Mouse (Mus musculus) left cerebral cortex, adult 2 months (tissue): ENCODE data around the gene Arhgef15. TPM values are rescaled to one million over a fixed set of nuclear protein-coding genes. Genes with fewer than 3 reads are reported as not detected.
A peak's percentile ranks its signal among the peaks of the same experiment; 100 is the strongest.
"Not testable (repeated sequence)": the region's sequence is repeated elsewhere in the genome, so short reads cannot be mapped to it uniquely, and the experiment has no call there.

Source experiments
- DNase-seq, 2 experiments: peaks; one replicate each; pipeline ENCODE4 v3.0.0; 2021 to 2022; ENCODE audit warnings: low spot score in 2 of 2, mixed read lengths in 1 of 2; ENCODE audit errors: extremely low spot score in 1 of 2
- H3K27ac ChIP-seq: fragments of 200-600 bp; 2 replicates; pipeline ENCODE4 v1.8.1; 2022
- H3K4me3 ChIP-seq: fragments of 200-600 bp; 2 replicates; pipeline ENCODE4 v1.8.1; 2022
- CTCF ChIP-seq: fragments of 200-600 bp; IDR thresholded peaks from 2 replicates; pipeline ENCODE4 v1.8.1; 2022; ENCODE audit warnings: antibody characterized with exemption, mild to moderate bottlenecking, moderate library complexity
- intact Hi-C: fragments of 180-260 bp; cut with DNase I; formaldehyde crosslinking; loops from one replicate; pipeline ENCODE4 v1.15.1; 2025
- total RNA-seq, 2 experiments: library from RNA; stranded (reverse); gene quantifications; 2 replicates each; pipeline ENCODE4 v1.2.3; 2021

Gene Arhgef15
- total RNA-seq, 2 experiments from 2014 or later = 22.4 to 22.6 TPM

GRCm38 (mm10) chr11:68975601-68976000, 18.3 kb upstream of the Arhgef15 start:
- Histone ChIP-seq H3K4me3 (no peak overlapping the region), H3K27ac (no peak overlapping the region)
- DNase-seq = no peak
- intact Hi-C loops = no loop called here
- TF ChIP-seq CTCF = no peak

GRCm38 (mm10) chr11:68975085-68975484, 17.8 kb upstream of the Arhgef15 start, which contains the start of gene Rangrf:
Rangrf (minus strand) TSS chr11:68975185.
- no peak within 1 kb of the TSS for H3K27ac ChIP-seq
- H3K4me3 ChIP-seq = peak within 1 kb of the TSS; percentile 61
- no peak for DNase-seq
- no peak for TF ChIP-seq CTCF
- intact Hi-C loops = no loop called here

GRCm38 (mm10) chr11:68974059-68974450, 16.8 kb upstream of the Arhgef15 start:
- intact Hi-C loops = no loop called here
- TF ChIP-seq CTCF = no peak
- H3K4me3 ChIP-seq = peak overlapping the region; percentile 61
- no peak for DNase-seq
- H3K27ac ChIP-seq = peak overlapping the region; percentile 47; the same call in 1 of the 2 replicates

- DNase-seq = peak; percentile 75 to 76
- H3K4me3 ChIP-seq = peak overlapping the region; percentile 61
- intact Hi-C loops = not testable (repeated sequence)
- peak overlapping the region; percentile 47; the same call in 1 of the 2 replicates for H3K27ac ChIP-seq
These were observed 16.2 kb upstream of the Arhgef15 start for GRCm38 (mm10) chr11:68973250-68974058.

GRCm38 (mm10) chr11:68970232-68970631, 13.0 kb upstream of the Arhgef15 start:
- H3K4me3 ChIP-seq = no peak overlapping the region
- TF ChIP-seq CTCF = no peak
- H3K27ac ChIP-seq = no peak overlapping the region
- intact Hi-C loops = no loop called here
- no peak for DNase-seq

- TF ChIP-seq CTCF = no peak
- no peak for DNase-seq
- Histone ChIP-seq H3K4me3 (peak overlapping the region; percentile 70), H3K27ac (no peak overlapping the region)
- intact Hi-C loops = loop anchor here (5.0 kb wide), 1 partner anchor 66 kb away; the partner anchor contains the start of gene Rpl26
These were observed 11.5 kb upstream of the Arhgef15 start for GRCm38 (mm10) chr11:68968752-68969151.

- TF ChIP-seq CTCF = no peak; the same call in none of the 2 replicates
- H3K27ac ChIP-seq = peak within 1 kb of the TSS; percentile 93
- DNase-seq = peak; percentile 89 to 91
- intact Hi-C loops = loop anchor here (2.0 to 5.0 kb wide), 2 partner anchors 29 to 65 kb away; partner anchors contain the start of gene Rpl26
- H3K4me3 ChIP-seq = peak within 1 kb of the TSS; percentile 70
These were observed 10.3 kb upstream of the Arhgef15 start, which contains the start of gene Slc25a35 for GRCm38 (mm10) chr11:68967337-68968282. Slc25a35 (plus strand) TSS chr11:68968131.

- no peak for TF ChIP-seq CTCF
- DNase-seq = no peak
- Histone ChIP-seq H3K27ac (no peak overlapping the region), H3K4me3 (no peak overlapping the region)
- intact Hi-C loops = loop anchor here (2.0 to 5.0 kb wide), 2 partner anchors 28 to 64 kb away; partner anchors contain the start of gene Rpl26
These were observed 9.3 kb upstream of the Arhgef15 start for GRCm38 (mm10) chr11:68966554-68966953.

GRCm38 (mm10) chr11:68965845-68966244, 8.6 kb upstream of the Arhgef15 start:
- intact Hi-C loops = loop anchor here (2.0 to 5.0 kb wide), 2 partner anchors 27 to 64 kb away; partner anchors contain the start of gene Rpl26
- Histone ChIP-seq H3K4me3 (no peak overlapping the region), H3K27ac (no peak overlapping the region)
- peak; percentile 68 for TF ChIP-seq CTCF
- DNase-seq = no peak

- intact Hi-C loops = loop anchor here (5.0 kb wide), 1 partner anchor 63 kb away; the partner anchor contains the start of gene Rpl26
- no peak for DNase-seq
- Histone ChIP-seq H3K4me3 (no peak overlapping the region), H3K27ac (no peak overlapping the region)
- no peak for TF ChIP-seq CTCF
These were observed 7.8 kb upstream of the Arhgef15 start for GRCm38 (mm10) chr11:68965050-68965449.

GRCm38 (mm10) chr11:68963405-68963804, 6.1 kb upstream of the Arhgef15 start:
- TF ChIP-seq CTCF = no peak
- Histone ChIP-seq H3K4me3 (no peak overlapping the region), H3K27ac (no peak overlapping the region)
- intact Hi-C loops = no loop called here
- no peak for DNase-seq

GRCm38 (mm10) chr11:68962159-68962558, 4.9 kb upstream of the Arhgef15 start:
- intact Hi-C loops, H3K4me3 ChIP-seq, H3K27ac ChIP-seq, DNase-seq: not testable (repeated sequence)
